Mouse (Mus musculus): ENCODE measurements around the gene Rpl27.

DNA sequence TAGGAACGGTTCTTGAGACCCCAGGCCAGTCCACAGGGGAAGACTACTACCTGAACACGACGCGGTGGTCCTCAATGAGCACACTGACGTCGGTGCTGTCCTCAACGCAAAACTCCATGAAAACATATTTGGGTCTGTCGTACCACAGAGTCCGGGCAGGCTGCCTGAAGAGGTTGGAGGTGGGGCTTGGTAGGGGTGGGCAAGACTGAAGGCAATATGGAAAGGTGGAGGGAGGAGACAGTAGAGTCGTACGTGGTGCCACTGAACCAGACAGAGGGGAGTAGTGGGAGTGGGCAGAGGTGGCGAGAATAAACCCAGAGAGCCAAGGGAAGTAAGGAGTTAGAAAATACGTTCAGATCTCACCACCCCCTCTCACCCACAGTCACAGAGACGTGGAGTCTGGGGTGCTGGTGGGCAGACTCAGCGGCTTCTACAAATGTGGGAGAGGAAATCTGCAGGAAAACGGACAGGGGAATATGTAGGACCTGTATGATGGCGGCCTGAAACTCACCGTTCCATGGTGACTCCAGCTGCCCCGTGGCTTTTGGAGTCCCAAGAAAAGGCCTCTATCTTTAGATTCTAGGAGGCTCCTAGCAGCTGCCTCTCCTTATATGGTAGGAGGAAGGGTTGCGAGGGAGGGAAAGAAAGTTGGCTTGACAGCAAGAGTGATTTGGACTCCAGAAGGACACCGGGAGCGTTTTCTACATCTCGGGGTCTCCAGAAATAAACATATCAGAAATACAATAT is 17.8 kb upstream of the Rpl27 start, which contains the start of gene Gm27029:
- TF ChIP-seq FLI1 (IDR thresholded peaks at IDR 0.05; ENCODE audit: low read length): no peak
- no peak for TF ChIP-seq GATA1 (IDR thresholded peaks at IDR 0.05; ENCODE audit: borderline replicate concordance, low read length)
